Mouse (Mus musculus): ENCODE measurements around the gene Cd63. TPM values are rescaled to one million over a fixed set of nuclear protein-coding genes. Genes with fewer than 3 reads are reported as not detected.

The Cd63 gene
- total RNA-seq, 4 experiments from 2014 or later: 136 to 170 (median 151) TPM

Other genes with a start within 250 kb of the Cd63 start
- 10 to 100 TPM; 32.2 to 37.4 (median 33.8) TPM for gene Suox, start 226.9 kb upstream of the Cd63 start, total RNA-seq (2022)
- 100 to 1,000 TPM in 3 of 4 experiments, 10 to 100 TPM in 1; 97.0 to 103 (median 102) TPM for gene Rab5b, start 204.7 kb upstream of the Cd63 start, total RNA-seq (2022)
- under 1 TPM in 1 of 4 experiments, not detected in 3; 0.25 TPM for gene Pmel, start 196.8 kb upstream of the Cd63 start, total RNA-seq (2022)
- 1 to 10 TPM; 2.5 to 3.4 (median 2.6) TPM for gene Cdk2, start 196.0 kb upstream of the Cd63 start, total RNA-seq (2022)
- 10 to 100 TPM in 1 of 4 experiments, 1 to 10 TPM in 3; 7.5 to 10.0 (median 8.0) TPM for gene Dgka, start 156.1 kb upstream of the Cd63 start, total RNA-seq (2022)
- 10 to 100 TPM; 10.2 to 14.0 (median 11.9) TPM for gene Pym1, start 153.1 kb upstream of the Cd63 start, total RNA-seq (2022)
- 1 to 10 TPM in 3 of 4 experiments, under 1 TPM in 1; 0.46 to 1.4 (median 1.1) TPM for gene Mmp19, start 110.1 kb upstream of the Cd63 start, total RNA-seq (2022)
- gene Dnajc14, start 96.9 kb upstream of the Cd63 start, total RNA-seq (2022): 10 to 100 TPM; 23.5 to 27.2 (median 26.1) TPM
- 1 to 10 TPM; 2.0 to 2.3 (median 2.2) TPM for gene Tmem198b, start 96.6 kb upstream of the Cd63 start, total RNA-seq (2022)
- gene Sarnp, start 83.7 kb upstream of the Cd63 start, total RNA-seq (2022): 10 to 100 TPM; 20.0 to 29.0 (median 24.0) TPM
- 1 to 10 TPM; 2.1 to 3.8 (median 2.7) TPM for gene Ormdl2, start 79.3 kb upstream of the Cd63 start, total RNA-seq (2022)
- gene Gdf11, start 9.3 kb upstream of the Cd63 start, total RNA-seq (2022): 1 to 10 TPM; 2.7 to 8.9 (median 5.9) TPM
- 1 to 10 TPM; 3.1 to 4.2 (median 3.7) TPM for gene Rdh5, start 21.9 kb downstream of the Cd63 start, total RNA-seq (2022)
- 100 to 1,000 TPM; 119 to 153 (median 140) TPM for gene Bloc1s1, start 23.0 kb downstream of the Cd63 start, total RNA-seq (2022)
- 10 to 100 TPM; 63.3 to 69.0 (median 65.3) TPM for gene Itga7, start 32.8 kb downstream of the Cd63 start, total RNA-seq (2022)
- gene Mettl7b, start 60.0 kb downstream of the Cd63 start, total RNA-seq (2022): under 1 TPM in 1 of 4 experiments, not detected in 3; 0.32 TPM
- gene Olfr9, start 88.4 kb downstream of the Cd63 start, total RNA-seq (2022): not detected
- gene Olfr763, start 109.8 kb downstream of the Cd63 start, total RNA-seq (2022): not detected
- not detected for gene Olfr764-ps1, start 138.9 kb downstream of the Cd63 start, total RNA-seq (2022)
- not detected for gene Olfr765, start 149.0 kb downstream of the Cd63 start, total RNA-seq (2022)
- not detected for gene Olfr766-ps1, start 168.0 kb downstream of the Cd63 start, total RNA-seq (2022)
- gene Olfr767, start 181.9 kb downstream of the Cd63 start, total RNA-seq (2022): not detected
- not detected for gene Olfr768, start 198.4 kb downstream of the Cd63 start, total RNA-seq (2022)
- not detected for gene Olfr769, start 216.9 kb downstream of the Cd63 start, total RNA-seq (2022)
- gene Olfr770, start 238.0 kb downstream of the Cd63 start, total RNA-seq (2022): not detected